Mouse (Mus musculus) c-Kit-positive CD71-positive TER-119-negative erythroid progenitor cells, embryonic 14.5 days (primary cell): Measurements from ENCODE around the gene Nr1h4.

Experiments used
- DNase-seq: peaks from one replicate; pipeline ENCODE4 v3.0.0-alpha.2; 2013; ENCODE audit warnings: low read depth

Nr1h4 gene

GRCm38 (mm10) chr10:89481638-89482037 lies 51.7 kb downstream of the Nr1h4 start:
- DNase-seq = no peak

GRCm38 (mm10) chr10:89478766-89479165 lies 54.6 kb downstream of the Nr1h4 start:
- no peak for DNase-seq

- no peak for DNase-seq
These were observed 62.6 kb downstream of the Nr1h4 start for GRCm38 (mm10) chr10:89470596-89471353.

DNA sequence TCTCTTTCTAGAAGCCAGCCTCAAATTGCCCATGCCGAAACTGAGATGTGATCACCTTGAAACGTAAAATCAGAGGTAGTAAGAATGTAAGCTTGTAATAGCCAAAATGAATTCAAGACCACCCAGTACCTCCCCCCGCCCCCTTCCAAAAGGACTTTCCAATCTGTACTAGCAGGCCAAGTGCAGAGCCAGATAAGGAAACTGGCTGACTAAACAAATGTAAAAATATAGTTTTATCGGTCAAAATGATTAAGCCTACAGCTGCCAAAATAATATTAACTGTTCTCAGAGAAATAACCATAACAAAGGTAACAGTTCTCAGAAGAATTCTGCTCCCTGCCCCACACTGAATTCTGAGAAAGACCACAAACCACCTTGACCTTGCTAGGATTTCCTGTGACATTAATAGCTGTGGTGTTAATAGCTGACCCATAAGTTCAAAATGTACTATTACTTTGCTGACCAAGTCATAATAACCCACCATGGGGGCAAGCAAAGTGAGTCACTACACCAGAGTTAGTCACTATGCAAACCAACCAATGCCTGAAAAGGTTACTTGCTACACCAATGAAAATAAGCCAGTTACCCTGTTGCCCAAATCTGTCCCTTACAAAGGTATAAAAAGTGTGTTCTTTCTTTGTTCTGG lies 68.5 kb downstream of the Nr1h4 start:
- no peak for DNase-seq

DNA sequence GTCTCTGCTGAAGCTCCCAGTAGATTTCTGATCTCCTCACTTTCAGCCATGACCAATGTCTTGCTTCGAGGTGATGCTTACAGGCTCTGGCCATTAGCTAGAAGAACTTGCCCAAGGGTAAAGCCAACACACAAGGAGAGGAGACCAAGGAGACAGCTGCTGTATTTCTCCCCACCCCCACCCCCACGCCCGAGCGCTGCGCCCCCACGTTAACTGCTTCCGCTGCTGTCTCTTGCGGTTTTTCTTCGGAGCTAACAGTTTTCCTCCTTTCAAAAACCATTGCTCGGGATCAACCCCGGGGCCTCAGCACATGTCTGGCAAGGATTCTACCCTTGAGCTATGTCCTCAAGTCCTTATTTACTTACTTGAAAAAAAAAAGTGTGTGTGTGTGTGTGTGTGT lies 70.5 kb downstream of the Nr1h4 start:
- DNase-seq = no peak

DNA sequence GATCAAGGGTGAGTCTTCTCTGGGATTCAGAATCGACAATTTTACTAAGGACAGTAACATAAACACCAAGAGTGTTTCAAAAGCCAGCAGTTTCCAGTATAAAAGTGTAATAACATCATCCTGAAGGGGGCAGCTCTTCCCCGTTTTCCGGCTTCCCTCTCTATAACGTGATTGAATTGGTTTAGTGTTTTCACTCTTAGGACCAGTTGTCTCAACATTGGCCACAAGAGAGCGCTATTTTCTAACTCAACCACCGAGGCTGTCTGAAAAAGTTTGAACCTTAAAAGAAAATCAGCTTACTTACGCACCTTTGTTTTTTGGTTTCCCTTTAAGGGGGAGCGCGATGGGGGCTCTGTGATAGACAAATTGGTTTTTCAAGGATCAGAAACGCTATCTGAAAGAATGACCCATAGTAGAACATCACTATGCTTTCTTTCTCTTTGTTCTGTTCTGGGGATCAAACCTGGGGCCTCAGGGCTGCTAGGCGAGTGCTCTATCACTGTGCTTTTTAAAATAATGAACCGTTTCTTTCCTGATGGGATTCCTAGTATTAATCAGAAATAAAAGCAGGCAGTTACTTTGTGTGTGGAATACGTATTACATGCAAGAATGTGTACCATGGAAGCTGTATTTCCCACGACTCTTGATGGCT lies 71.4 kb downstream of the Nr1h4 start:
- DNase-seq = peak; percentile 90

DNA sequence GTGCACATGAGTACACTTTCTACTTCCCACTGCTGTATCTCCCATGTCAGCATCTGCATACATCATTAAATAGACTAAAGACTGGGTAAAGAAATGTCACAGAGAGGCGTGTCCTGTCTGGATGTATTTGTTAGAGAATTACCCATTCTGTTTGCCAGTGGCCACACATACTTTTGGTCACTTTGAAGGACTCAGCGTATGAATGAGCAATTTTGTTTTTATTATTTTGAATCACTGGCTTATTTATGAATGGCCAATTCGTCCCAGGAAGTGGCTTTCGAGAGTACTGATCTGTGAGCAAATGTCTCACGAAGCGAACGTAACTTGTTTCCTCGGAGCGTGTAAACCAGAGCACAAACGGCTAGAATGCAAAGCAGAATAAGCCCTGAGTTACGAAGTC lies 72.4 kb downstream of the Nr1h4 start:
- no peak for DNase-seq

- DNase-seq = no peak
These were observed 74.6 kb downstream of the Nr1h4 start for GRCm38 (mm10) chr10:89458770-89459169.

DNA sequence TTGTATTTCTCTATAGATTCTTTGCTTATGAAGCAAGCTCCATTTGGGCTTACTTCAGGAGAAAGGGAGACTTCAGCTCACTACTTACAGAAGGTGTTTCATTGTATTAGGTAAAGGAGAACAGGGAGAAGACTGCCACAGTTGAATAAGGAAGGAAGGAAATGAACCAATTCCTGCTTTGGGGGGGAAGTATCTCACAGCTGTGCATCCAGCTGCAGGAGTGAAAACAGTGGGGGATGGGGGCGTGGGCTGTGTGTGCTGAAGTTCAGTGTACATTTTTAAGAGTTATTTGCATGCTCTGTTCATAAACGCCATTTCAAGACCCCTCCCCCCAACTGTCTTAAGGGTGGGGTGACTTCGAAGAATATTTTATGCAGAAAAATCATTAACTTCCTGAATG lies 79.6 kb downstream of the Nr1h4 start:
- DNase-seq = no peak

GRCm38 (mm10) chr10:89453068-89453641 lies 80.2 kb downstream of the Nr1h4 start:
- DNase-seq = no peak

- DNase-seq = no peak
These were observed 83.0 kb downstream of the Nr1h4 start for GRCm38 (mm10) chr10:89450411-89450810.

- DNase-seq = no peak
These were observed 89.0 kb downstream of the Nr1h4 start for GRCm38 (mm10) chr10:89444381-89444780.

DNA sequence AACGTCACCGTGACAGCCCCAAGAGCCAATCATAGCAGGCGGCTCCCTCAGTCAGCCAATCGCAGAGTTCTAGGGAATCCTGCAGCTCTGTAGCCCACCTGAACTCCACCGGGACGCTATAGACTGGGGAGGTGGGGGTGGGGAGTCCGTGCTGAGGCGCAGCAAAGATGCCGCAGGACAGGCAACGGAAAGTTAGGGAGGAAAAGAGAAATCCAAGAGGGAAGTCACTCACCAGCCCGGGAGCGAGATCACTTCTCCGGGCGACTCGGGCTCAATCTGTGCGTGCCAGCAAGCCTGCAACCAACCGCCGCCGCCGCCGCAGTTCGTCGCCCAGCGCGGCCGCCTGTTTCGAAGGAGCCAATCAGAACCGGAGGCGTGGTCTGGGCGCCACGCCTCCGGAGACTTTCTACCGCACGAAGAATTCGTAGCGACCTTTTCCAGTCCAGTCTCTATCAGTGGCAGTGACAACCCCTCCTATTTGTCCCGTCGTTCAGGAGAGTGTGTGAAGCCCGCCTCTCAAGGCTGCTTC lies 89.7 kb downstream of the Nr1h4 start, which contains the start of gene Gas2l3:
Gas2l3 (minus strand) TSS at position 345 of the 529 bp plus-strand sequence.
- peak; percentile 88 for DNase-seq

DNA sequence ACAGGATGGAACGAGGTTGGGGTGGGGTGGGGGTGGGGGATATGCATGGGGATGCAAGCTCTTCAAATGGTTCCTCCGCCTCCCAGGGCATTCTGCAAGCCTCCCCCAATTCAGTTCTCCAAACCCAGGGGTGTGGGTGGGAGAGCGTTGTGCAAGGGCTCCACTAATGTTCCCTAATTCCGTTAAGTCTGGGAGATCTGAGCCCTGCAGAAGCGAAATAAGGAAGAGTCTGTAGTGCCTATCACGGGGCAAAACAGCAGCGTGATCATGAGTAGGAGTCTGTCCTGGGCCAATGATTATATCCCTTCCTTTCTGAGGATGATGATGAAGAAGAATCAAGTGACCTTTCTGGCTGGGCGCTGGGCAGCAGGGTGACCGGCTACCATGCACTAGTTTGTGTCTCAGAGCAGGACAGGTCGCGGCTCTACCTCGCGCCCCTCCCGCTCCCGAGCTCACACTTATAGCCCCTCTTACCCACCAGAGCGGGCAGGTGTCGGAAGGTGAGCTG lies 90.2 kb downstream of the Nr1h4 start:
- DNase-seq = no peak

DNA sequence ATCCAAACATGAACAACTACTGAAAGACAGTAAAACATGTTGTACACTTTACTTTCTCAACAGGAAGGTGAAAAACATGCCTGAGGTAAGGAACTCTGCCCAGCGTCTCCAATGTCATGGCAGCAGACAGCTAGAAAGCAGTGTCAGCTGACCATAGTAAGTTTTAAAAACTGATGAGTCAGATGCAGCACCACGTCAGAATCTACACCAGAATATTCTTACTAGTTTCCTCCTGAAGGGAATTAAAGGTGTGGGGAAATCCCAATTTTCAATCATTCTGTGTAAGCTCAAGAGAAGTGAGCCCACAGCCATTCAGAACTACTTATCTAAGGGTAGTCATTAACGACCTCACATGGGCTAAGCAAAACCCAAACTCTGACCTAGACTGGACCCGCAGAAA lies 90.7 kb downstream of the Nr1h4 start:
- DNase-seq = no peak

GRCm38 (mm10) chr10:89441961-89442360 lies 91.4 kb downstream of the Nr1h4 start:
- no peak for DNase-seq

GRCm38 (mm10) chr10:89439380-89439779 lies 94.0 kb downstream of the Nr1h4 start:
- no peak for DNase-seq

DNA sequence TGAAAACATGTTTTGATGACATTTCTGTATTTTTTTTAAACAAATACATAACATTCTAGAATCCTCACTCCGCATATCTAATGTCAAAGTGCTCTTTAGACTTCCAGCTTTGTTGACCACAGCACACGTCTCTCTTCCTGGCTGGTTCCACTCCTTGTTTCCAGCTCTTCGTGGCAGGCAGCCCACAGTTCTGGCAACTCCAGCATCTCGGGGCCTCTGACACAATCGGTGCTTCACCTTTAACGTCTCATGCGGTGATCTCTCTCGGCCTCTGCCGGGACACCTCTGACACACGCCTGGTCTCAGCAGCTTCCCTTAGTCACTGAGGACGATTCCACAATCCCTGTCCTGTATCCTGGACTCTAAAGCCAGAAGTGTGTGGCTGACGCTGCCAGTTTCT lies 95.4 kb downstream of the Nr1h4 start:
- DNase-seq = no peak

DNA sequence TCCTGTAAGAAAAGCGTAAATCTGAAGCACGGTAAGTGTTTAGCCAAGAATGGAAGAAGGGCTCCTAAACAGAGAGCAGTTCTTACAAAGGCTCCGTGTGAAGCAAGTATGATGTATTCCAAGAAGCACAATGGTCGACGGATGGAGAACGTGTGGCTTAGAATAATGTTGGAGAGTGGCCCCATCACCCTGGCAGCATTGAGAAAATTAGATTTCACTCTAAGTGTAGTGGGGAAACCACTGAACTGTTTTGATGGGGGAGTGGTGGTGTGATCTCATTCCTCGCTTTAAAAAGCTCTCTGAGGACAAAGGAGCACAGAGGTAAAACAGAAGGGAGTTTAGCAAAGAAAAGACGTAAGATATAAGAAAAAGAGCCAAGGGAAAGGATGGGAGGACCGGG lies 95.9 kb downstream of the Nr1h4 start:
- no peak for DNase-seq

DNA sequence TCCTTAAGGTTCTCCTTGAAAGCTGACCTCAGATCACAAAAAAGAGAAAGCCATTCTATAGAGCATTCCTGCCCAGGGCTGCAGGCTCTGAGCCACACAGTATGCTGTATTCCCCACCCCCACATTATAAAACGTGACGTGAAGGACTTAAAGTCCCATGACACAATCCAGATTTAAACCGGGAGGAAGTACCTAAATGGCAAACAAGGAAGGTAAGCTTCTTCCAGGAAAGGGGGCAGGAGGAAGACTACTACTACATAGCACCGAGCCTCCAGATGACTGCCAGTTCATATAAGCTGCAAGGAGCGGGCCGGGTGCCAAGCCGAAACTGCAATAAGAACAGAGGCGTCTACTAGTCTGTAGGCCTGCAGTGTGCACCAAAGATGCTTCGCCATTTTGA lies 97.5 kb downstream of the Nr1h4 start:
- DNase-seq = no peak

GRCm38 (mm10) chr10:89435413-89435812 lies 98.0 kb downstream of the Nr1h4 start:
- DNase-seq = no peak

- DNase-seq = no peak
These were observed 98.7 kb downstream of the Nr1h4 start for GRCm38 (mm10) chr10:89434509-89435210.
